Mouse (Mus musculus): ENCODE data around the gene Nrde2. TPM values are rescaled to one million over a fixed set of nuclear protein-coding genes. Genes with fewer than 3 reads are reported as not detected.
A peak's percentile ranks its signal among the peaks of the same experiment; 100 is the strongest.

Gene Nrde2
- polyA plus RNA-seq, 1 experiment from 2014 or later, result 12.8 TPM

- Histone ChIP-seq H3K4me1 (ENCODE audit: control insufficient read depth, insufficient read depth, low read length) (peaks cover 13% of the 10 kb centered on the region), H3K27me3 (ENCODE audit: control insufficient read depth, insufficient read depth, low read length) (no peaks in the 10 kb centered on the region), H3K4me2 (ENCODE audit: low read depth, severe bottlenecking) (peak overlapping the region; percentile 77), H3K9ac (ENCODE audit: low read length) (peak overlapping the region; percentile 86), H3K9me3 (ENCODE audit: control insufficient read depth, low read length) (no peaks in the 10 kb centered on the region), H3K36me3 (ENCODE audit: control insufficient read depth, insufficient read depth, low read length) (peaks cover 6% of the 10 kb centered on the region; the same call in 1 of the 2 replicates), H3K27ac (replicated peaks; ENCODE audit: low read depth, low read length) (peak overlapping the region; percentile 81), H3K4me3 (ENCODE audit: low read depth, low read length) (peak overlapping the region; percentile 78)
- ATAC-seq (ENCODE audit: insufficient number of reproducible peaks, low FRiP score, low TSS enrichment, low read depth) (peak; percentile 60), DNase-seq (ENCODE audit: low spot score) (peak; percentile 68)
- WGBS, result under 1% methylated on average over 64 of the region's 86 CpGs
Observed at GRCm38 (mm10) chr12:100199891-100200644, 40.6 kb upstream of the Nrde2 start.

- H3K9ac ChIP-seq (ENCODE audit: low read length), result peak within 1 kb of the TSS; percentile 86
- H3K9me3 ChIP-seq (ENCODE audit: control insufficient read depth, low read length), result no peaks in the 10 kb centered on the region
- DNase-seq (ENCODE audit: low spot score) (peak; percentile 95), ATAC-seq (ENCODE audit: insufficient number of reproducible peaks, low FRiP score, low TSS enrichment, low read depth) (peak; percentile 91)
- H3K27me3 ChIP-seq (ENCODE audit: control insufficient read depth, insufficient read depth, low read length), result no peaks in the 10 kb centered on the region
- WGBS, result under 1% methylated on average over 57 of the region's 58 CpGs
- H3K36me3 ChIP-seq (ENCODE audit: control insufficient read depth, insufficient read depth, low read length), result peaks cover 3% of the 10 kb centered on the region; the same call in 1 of the 2 replicates
- peak within 1 kb of the TSS; percentile 81 for H3K27ac ChIP-seq (replicated peaks; ENCODE audit: low read depth, low read length)
- H3K4me2 ChIP-seq (ENCODE audit: low read depth, severe bottlenecking), result peak within 1 kb of the TSS; percentile 77
- peaks cover 13% of the 10 kb centered on the region for H3K4me1 ChIP-seq (ENCODE audit: control insufficient read depth, insufficient read depth, low read length)
- H3K4me3 ChIP-seq (ENCODE audit: low read depth, low read length), result peak within 1 kb of the TSS; percentile 78
Observed at GRCm38 (mm10) chr12:100198967-100199660, 39.7 kb upstream of the Nrde2 start, which contains the start of gene Calm1. Gene Calm1 (plus strand): TSS chr12:100199435.

- H3K9me3 ChIP-seq (ENCODE audit: control insufficient read depth, low read length), result no peaks in the 10 kb centered on the region
- no peak for ATAC-seq (ENCODE audit: insufficient number of reproducible peaks, low FRiP score, low TSS enrichment, low read depth)
- no peak overlapping the region for H3K4me3 ChIP-seq (ENCODE audit: low read depth, low read length)
- WGBS, result 64% methylated on average over 7 of the region's 7 CpGs
- no peak for DNase-seq (ENCODE audit: low spot score)
- no peaks in the 10 kb centered on the region for H3K27me3 ChIP-seq (ENCODE audit: control insufficient read depth, insufficient read depth, low read length)
- H3K4me2 ChIP-seq (ENCODE audit: low read depth, severe bottlenecking), result no peak overlapping the region
- H3K36me3 ChIP-seq (ENCODE audit: control insufficient read depth, insufficient read depth, low read length), result no peaks in the 10 kb centered on the region
- H3K4me1 ChIP-seq (ENCODE audit: control insufficient read depth, insufficient read depth, low read length), result peaks cover 6% of the 10 kb centered on the region
- H3K27ac ChIP-seq (replicated peaks; ENCODE audit: low read depth, low read length), result no peak overlapping the region
- H3K9ac ChIP-seq (ENCODE audit: low read length), result no peak overlapping the region
Observed at GRCm38 (mm10) chr12:100196786-100197185, 37.3 kb upstream of the Nrde2 start.

GRCm38 (mm10) chr12:100194181-100194580 lies 34.7 kb upstream of the Nrde2 start:
- no peak overlapping the region for H3K4me2 ChIP-seq (ENCODE audit: low read depth, severe bottlenecking)
- DNase-seq (ENCODE audit: low spot score) (no peak), ATAC-seq (ENCODE audit: insufficient number of reproducible peaks, low FRiP score, low TSS enrichment, low read depth) (no peak)
- no peaks in the 10 kb centered on the region for H3K9me3 ChIP-seq (ENCODE audit: control insufficient read depth, low read length)
- no peak overlapping the region for H3K27ac ChIP-seq (replicated peaks; ENCODE audit: low read depth, low read length)
- no peak overlapping the region for H3K9ac ChIP-seq (ENCODE audit: low read length)
- no peak overlapping the region for H3K4me3 ChIP-seq (ENCODE audit: low read depth, low read length)
- no peaks in the 10 kb centered on the region for H3K36me3 ChIP-seq (ENCODE audit: control insufficient read depth, insufficient read depth, low read length)
- H3K27me3 ChIP-seq (ENCODE audit: control insufficient read depth, insufficient read depth, low read length), result no peaks in the 10 kb centered on the region
- WGBS, result 92% methylated on average over 1 of the region's 1 CpGs
- H3K4me1 ChIP-seq (ENCODE audit: control insufficient read depth, insufficient read depth, low read length), result no peaks in the 10 kb centered on the region

- ATAC-seq (ENCODE audit: insufficient number of reproducible peaks, low FRiP score, low TSS enrichment, low read depth), result no peak
- Histone ChIP-seq H3K4me2 (ENCODE audit: low read depth, severe bottlenecking) (no peak overlapping the region), H3K4me1 (ENCODE audit: control insufficient read depth, insufficient read depth, low read length) (no peaks in the 10 kb centered on the region), H3K9ac (ENCODE audit: low read length) (no peak overlapping the region), H3K4me3 (ENCODE audit: low read depth, low read length) (no peak overlapping the region), H3K36me3 (ENCODE audit: control insufficient read depth, insufficient read depth, low read length) (no peaks in the 10 kb centered on the region), H3K27ac (replicated peaks; ENCODE audit: low read depth, low read length) (no peak overlapping the region), H3K9me3 (ENCODE audit: control insufficient read depth, low read length) (no peaks in the 10 kb centered on the region), H3K27me3 (ENCODE audit: control insufficient read depth, insufficient read depth, low read length) (no peaks in the 10 kb centered on the region)
- no peak for DNase-seq (ENCODE audit: low spot score)
- 88% methylated on average over 6 of the region's 6 CpGs for WGBS
Observed at GRCm38 (mm10) chr12:100190802-100191201, 31.3 kb upstream of the Nrde2 start.

- DNase-seq (ENCODE audit: low spot score), result peak; percentile 57
- Histone ChIP-seq H3K9ac (ENCODE audit: low read length) (peak overlapping the region; percentile 73), H3K27ac (replicated peaks; ENCODE audit: low read depth, low read length) (peak overlapping the region; percentile 96), H3K36me3 (ENCODE audit: control insufficient read depth, insufficient read depth, low read length) (no peaks in the 10 kb centered on the region), H3K27me3 (ENCODE audit: control insufficient read depth, insufficient read depth, low read length) (no peaks in the 10 kb centered on the region), H3K4me3 (ENCODE audit: low read depth, low read length) (peak overlapping the region; percentile 56), H3K4me2 (ENCODE audit: low read depth, severe bottlenecking) (peak overlapping the region; percentile 58), H3K9me3 (ENCODE audit: control insufficient read depth, low read length) (no peaks in the 10 kb centered on the region), H3K4me1 (ENCODE audit: control insufficient read depth, insufficient read depth, low read length) (no peaks in the 10 kb centered on the region)
- WGBS, result under 1% methylated on average over 29 of the region's 29 CpGs
- peak; percentile 2; the same call in 1 of the 2 replicates for ATAC-seq (ENCODE audit: insufficient number of reproducible peaks, low FRiP score, low TSS enrichment, low read depth)
Observed at GRCm38 (mm10) chr12:100187756-100188430, 28.4 kb upstream of the Nrde2 start.

- ATAC-seq (ENCODE audit: insufficient number of reproducible peaks, low FRiP score, low TSS enrichment, low read depth), result peak; percentile 98
- Histone ChIP-seq H3K4me2 (ENCODE audit: low read depth, severe bottlenecking) (peak overlapping the region; percentile 78), H3K9ac (ENCODE audit: low read length) (peak overlapping the region; percentile 90), H3K27ac (replicated peaks; ENCODE audit: low read depth, low read length) (peak overlapping the region; percentile 96), H3K9me3 (ENCODE audit: control insufficient read depth, low read length) (no peaks in the 10 kb centered on the region), H3K27me3 (ENCODE audit: control insufficient read depth, insufficient read depth, low read length) (no peaks in the 10 kb centered on the region), H3K36me3 (ENCODE audit: control insufficient read depth, insufficient read depth, low read length) (no peaks in the 10 kb centered on the region), H3K4me3 (ENCODE audit: low read depth, low read length) (peak overlapping the region; percentile 56), H3K4me1 (ENCODE audit: control insufficient read depth, insufficient read depth, low read length) (no peaks in the 10 kb centered on the region)
- under 1% methylated on average over 52 of the region's 52 CpGs for WGBS
- peak; percentile 99 for DNase-seq (ENCODE audit: low spot score)
Observed at GRCm38 (mm10) chr12:100187013-100187755, 27.7 kb upstream of the Nrde2 start.
